Comparison of ENCODE assay signal across 19 mouse cellular contexts in the genomic region with DNA sequence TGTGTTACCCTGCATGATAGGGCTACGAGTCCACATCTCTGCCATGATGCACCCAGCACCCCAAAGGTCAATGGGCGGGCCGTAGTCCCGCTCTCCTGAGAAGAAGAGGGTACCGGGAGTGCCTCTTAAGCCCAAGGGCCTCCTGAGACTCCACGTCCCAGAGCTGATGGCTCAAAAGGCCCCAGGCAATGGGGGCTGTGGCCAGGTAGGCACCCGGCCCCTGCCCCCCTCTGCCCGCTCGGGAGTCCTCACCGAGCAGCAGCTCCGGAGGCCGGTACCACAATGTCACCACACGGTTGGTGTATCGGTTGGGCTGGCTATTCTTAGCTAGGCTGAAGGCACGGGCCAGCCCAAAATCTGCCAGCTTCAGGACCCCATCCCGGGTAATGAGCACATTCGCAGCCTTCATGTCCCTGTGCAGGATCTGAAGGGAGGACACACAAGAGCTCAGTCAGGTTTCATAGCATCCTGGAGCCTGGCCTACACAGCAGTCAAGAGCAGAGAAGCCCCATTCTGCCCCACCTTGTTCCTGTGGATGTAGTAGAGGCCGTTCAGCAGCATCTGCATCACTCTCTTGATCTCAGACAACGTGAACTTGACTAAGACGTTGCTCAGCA. TPM values are rescaled to one million over a fixed set of nuclear protein-coding genes. Genes with fewer than 3 reads are reported as not detected.
DNase-seq lines count a peak whose midpoint lies in the region; ATAC-seq and TF ChIP-seq lines count a peak whose summit lies in the region.
"Had no signal": no experiment of that assay in that cellular context is flagged by ENCODE, and none has a peak within 500 bp of the region (broad histone marks: within the 10 kb centered on the region; RNA-seq: fewer than 3 reads in every experiment).

No protein-coding gene starts in this region.

- no peak for ATAC-seq in liver, embryonic 13.5 days (ENCODE audit: low read depth)
- no peak for ATAC-seq in liver, embryonic 11.5 days (replicated peaks; ENCODE audit: low FRiP score)
- ATAC-seq in G1E (ENCODE audit: extremely low read depth, insufficient number of reproducible peaks, low FRiP score, poor library complexity, severe bottlenecking), result no peak
- ATAC-seq in embryonic facial prominence, embryonic 13.5 days (ENCODE audit: insufficient number of reproducible peaks, insufficient read depth, low FRiP score, low TSS enrichment, low read depth), result no peak
- ATAC-seq in forebrain, embryonic 13.5 days, result no peak
- ATAC-seq: forebrain, embryonic 16.5 days; hindbrain, embryonic 16.5 days; inflammation-experienced regulatory T-cells, adult 6 months had no signal

- TF ChIP-seq CTCF in E14TG2a.4 (conservative IDR thresholded peaks at IDR 0.05; ENCODE audit: low read length), result no peak
- TF ChIP-seq CTCF in G1E (IDR thresholded peaks at IDR 0.05; ENCODE audit: low read depth, low read length), result no peak

- 0 out of 2 replicates have a peak overlapping the region, but pooled peaks have one; percentile 12 for H3K4me2 ChIP-seq in liver, embryonic 13.5 days
- H3K4me2 ChIP-seq in liver, embryonic 11.5 days, result no peak overlapping the region
- no peak overlapping the region for H3K4me2 ChIP-seq in embryonic facial prominence, embryonic 13.5 days
- H3K4me2 ChIP-seq in forebrain, embryonic 13.5 days, result no peak overlapping the region
- H3K4me2 ChIP-seq: hindbrain, embryonic 12.5 days had no signal

- H3K27me3 ChIP-seq in liver, embryonic 13.5 days, result no peaks in the 10 kb centered on the region
- no peaks in the 10 kb centered on the region for H3K27me3 ChIP-seq in liver, embryonic 11.5 days (replicated peaks; ENCODE audit: control insufficient read depth, insufficient read depth, low read length)
- H3K27me3 ChIP-seq in E14TG2a.4 (ENCODE audit: insufficient read depth, low read length), result no peaks in the 10 kb centered on the region
- no peaks in the 10 kb centered on the region for H3K27me3 ChIP-seq in G1E (ENCODE audit: insufficient read depth, low read length)
- no peaks in the 10 kb centered on the region for H3K27me3 ChIP-seq in embryonic facial prominence, embryonic 13.5 days
- no peaks in the 10 kb centered on the region for H3K27me3 ChIP-seq in forebrain, embryonic 13.5 days
- H3K27me3 ChIP-seq: hindbrain, embryonic 12.5 days had no signal

- peaks cover 70% of the 10 kb centered on the region for H3K36me3 ChIP-seq in liver, embryonic 13.5 days
- peaks cover 52% of the 10 kb centered on the region for H3K36me3 ChIP-seq in liver, embryonic 11.5 days (ENCODE audit: control insufficient read depth, insufficient read depth, low read length)
- H3K36me3 ChIP-seq in E14TG2a.4 (ENCODE audit: insufficient read depth, low read length) (peaks cover 72% of the 10 kb centered on the region), G1E (replicated peaks) (peaks cover 69% of the 10 kb centered on the region)
- peaks cover 64% of the 10 kb centered on the region for H3K36me3 ChIP-seq in embryonic facial prominence, embryonic 13.5 days
- peaks cover 63% of the 10 kb centered on the region for H3K36me3 ChIP-seq in forebrain, embryonic 13.5 days (ENCODE audit: poor library complexity, severe bottlenecking)

- no peak overlapping the region; the same call in 1 of the 2 replicates for H3K9ac ChIP-seq in liver, embryonic 13.5 days
- H3K9ac ChIP-seq in liver, embryonic 11.5 days (ENCODE audit: low read depth, low read length), result no peak overlapping the region
- no peak overlapping the region for H3K9ac ChIP-seq in embryonic facial prominence, embryonic 13.5 days
- H3K9ac ChIP-seq in forebrain, embryonic 13.5 days, result no peak overlapping the region
- H3K9ac ChIP-seq: hindbrain, embryonic 12.5 days had no signal

- H3K4me1 ChIP-seq in liver, embryonic 13.5 days (replicated peaks), result peaks cover 47% of the 10 kb centered on the region
- H3K4me1 ChIP-seq in liver, embryonic 11.5 days (replicated peaks; ENCODE audit: control insufficient read depth, insufficient read depth, low read length), result peaks cover 23% of the 10 kb centered on the region
- H3K4me1 ChIP-seq in E14TG2a.4 (replicated peaks; ENCODE audit: low read depth, low read length) (peaks cover 80% of the 10 kb centered on the region), G1E (ENCODE audit: insufficient read depth, low read depth, low read length) (peaks cover 63% of the 10 kb centered on the region)
- H3K4me1 ChIP-seq in embryonic facial prominence, embryonic 13.5 days, result peaks cover 20% of the 10 kb centered on the region
- H3K4me1 ChIP-seq in forebrain, embryonic 13.5 days, result peaks cover 19% of the 10 kb centered on the region

- no peak overlapping the region for H3K4me3 ChIP-seq in liver, embryonic 13.5 days (replicated peaks)
- no peak overlapping the region for H3K4me3 ChIP-seq in liver, embryonic 11.5 days (ENCODE audit: low read depth, low read length)
- H3K4me3 ChIP-seq in E14TG2a.4 (replicated peaks; ENCODE audit: low read length) (peak overlapping the region; percentile 39), G1E (ENCODE audit: low read depth, low read length) (peak overlapping the region; percentile 54; the same call in 1 of the 2 replicates)
- no peak overlapping the region for H3K4me3 ChIP-seq in embryonic facial prominence, embryonic 13.5 days
- H3K4me3 ChIP-seq in forebrain, embryonic 13.5 days, result no peak overlapping the region
- H3K4me3 ChIP-seq: hindbrain, embryonic 12.5 days had no signal

- no peak overlapping the region for H3K27ac ChIP-seq in liver, embryonic 13.5 days
- H3K27ac ChIP-seq in liver, embryonic 11.5 days (ENCODE audit: low read depth, low read length), result no peak overlapping the region
- 0 out of 2 replicates have a peak overlapping the region, but pooled peaks have one; percentile 4 for H3K27ac ChIP-seq in embryonic facial prominence, embryonic 13.5 days
- H3K27ac ChIP-seq in forebrain, embryonic 13.5 days, result no peak overlapping the region
- H3K27ac ChIP-seq: hindbrain, embryonic 12.5 days had no signal

- WGBS in liver, embryonic 13.5 days (ENCODE audit: insufficient replicate concordance), result 85% methylated on average over 20 of the region's 20 CpGs
- 91% methylated on average over 20 of the region's 20 CpGs for WGBS in liver, embryonic 11.5 days
- WGBS in embryonic facial prominence, embryonic 13.5 days, result 92% methylated on average over 20 of the region's 20 CpGs
- WGBS in forebrain, embryonic 13.5 days, result 92% methylated on average over 20 of the region's 20 CpGs

- H3K9me3 ChIP-seq in liver, embryonic 13.5 days (replicated peaks), result no peaks in the 10 kb centered on the region
- H3K9me3 ChIP-seq in liver, embryonic 11.5 days (ENCODE audit: control insufficient read depth, low read length), result no peaks in the 10 kb centered on the region
- H3K9me3 ChIP-seq in E14TG2a.4 (ENCODE audit: low read length) (no peaks in the 10 kb centered on the region), G1E (replicated peaks) (no peaks in the 10 kb centered on the region)
- no peaks in the 10 kb centered on the region for H3K9me3 ChIP-seq in embryonic facial prominence, embryonic 13.5 days
- H3K9me3 ChIP-seq in forebrain, embryonic 13.5 days (replicated peaks), result no peaks in the 10 kb centered on the region
- H3K9me3 ChIP-seq: hindbrain, embryonic 12.5 days had no signal

- DNase-seq in liver, embryonic 13.5 days, result no peak
- DNase-seq in liver, embryonic 11.5 days (ENCODE audit: low spot score), result no peak
- no peak for DNase-seq in G1E (ENCODE audit: low spot score)
- no peak for DNase-seq in thymus, postnatal 10 days (ENCODE audit: low spot score in 2 of 2)
- DNase-seq: adrenal gland, postnatal 10 days; cerebellum, adult 18-20 months; cerebellum, adult 9-11 months; gastrocnemius, postnatal 25 days; heart, postnatal 10 days; heart, postnatal 4 days had no signal

RNA-seq across cellular contexts. Expression of gene Cdk9, which starts 3.2 kb away (rescaled TPM):
- 60.4 TPM in 2 replicates for polyA plus RNA-seq in liver, embryonic 13.5 days (2015; fragmentation: Nextera tagmentation; extraction: Ambion mirVana)
- 83.4 and 84.5 TPM in 2 replicates for polyA plus RNA-seq in liver, embryonic 11.5 days (2014; fragmentation: Nextera tagmentation; extraction: Ambion mirVana)
- total RNA-seq in G1E (2014; fragmentation: Nextera tagmentation) (68.7 and 71.2 TPM in 2 replicates), G1E (2017) (31.7 and 32.5 TPM in 2 replicates)
- 105 and 129 TPM in 2 replicates for polyA plus RNA-seq in G1E (2012)
- 102 and 114 TPM in 2 replicates for polyA plus RNA-seq in embryonic facial prominence, embryonic 13.5 days (2015; fragmentation: Nextera tagmentation; extraction: Ambion mirVana)
- 90.3 and 99.9 TPM in 2 replicates for polyA plus RNA-seq in forebrain, embryonic 13.5 days (2015; fragmentation: Nextera tagmentation; extraction: Ambion mirVana)

RNA-seq across cellular contexts. Expression of gene Fpgs, which starts 5.7 kb away (rescaled TPM):
- polyA plus RNA-seq in liver, embryonic 13.5 days (2015; fragmentation: Nextera tagmentation; extraction: Ambion mirVana), result 31.1 and 32.9 TPM in 2 replicates
- polyA plus RNA-seq in liver, embryonic 11.5 days (2014; fragmentation: Nextera tagmentation; extraction: Ambion mirVana), result 46.2 and 47.1 TPM in 2 replicates
- total RNA-seq in G1E (2014; fragmentation: Nextera tagmentation) (14.7 and 22.9 TPM in 2 replicates), G1E (2017) (12.8 and 13.6 TPM in 2 replicates)
- 81.4 and 145 TPM in 2 replicates for polyA plus RNA-seq in G1E (2012)
- polyA plus RNA-seq in embryonic facial prominence, embryonic 13.5 days (2015; fragmentation: Nextera tagmentation; extraction: Ambion mirVana), result 29.7 and 34.1 TPM in 2 replicates
- 14.2 and 15.7 TPM in 2 replicates for polyA plus RNA-seq in forebrain, embryonic 13.5 days (2015; fragmentation: Nextera tagmentation; extraction: Ambion mirVana)

RNA-seq across cellular contexts. Expression of gene Sh2d3c, which starts 11.2 kb away (rescaled TPM):
- 5.4 and 5.6 TPM in 2 replicates for polyA plus RNA-seq in liver, embryonic 13.5 days (2015; fragmentation: Nextera tagmentation; extraction: Ambion mirVana)
- 13.4 and 14.2 TPM in 2 replicates for polyA plus RNA-seq in liver, embryonic 11.5 days (2014; fragmentation: Nextera tagmentation; extraction: Ambion mirVana)
- total RNA-seq in G1E (2014; fragmentation: Nextera tagmentation) (not detected in 2 replicates), G1E (2017) (0.06 and 0.98 TPM in 2 replicates)
- 0.35 and 0.39 TPM in 2 replicates for polyA plus RNA-seq in G1E (2012)
- polyA plus RNA-seq in embryonic facial prominence, embryonic 13.5 days (2015; fragmentation: Nextera tagmentation; extraction: Ambion mirVana), result 19.4 and 21.8 TPM in 2 replicates
- 23.5 and 29.2 TPM in 2 replicates for polyA plus RNA-seq in forebrain, embryonic 13.5 days (2015; fragmentation: Nextera tagmentation; extraction: Ambion mirVana)

RNA-seq across cellular contexts. Expression of gene 6330409D20Rik, which starts 31.2 kb away (rescaled TPM):
- 0.15 TPM in 1 of 2 replicates, not detected in the other for polyA plus RNA-seq in liver, embryonic 13.5 days (2015; fragmentation: Nextera tagmentation; extraction: Ambion mirVana)
- polyA plus RNA-seq in liver, embryonic 11.5 days (2014; fragmentation: Nextera tagmentation; extraction: Ambion mirVana), result 0.22 TPM in 1 of 2 replicates, not detected in the other
- total RNA-seq in G1E (2014; fragmentation: Nextera tagmentation) (not detected in 2 replicates), G1E (2017) (0.17 TPM in 1 of 2 replicates, not detected in the other)
- polyA plus RNA-seq in G1E (2012), result not detected in 2 replicates
- polyA plus RNA-seq in embryonic facial prominence, embryonic 13.5 days (2015; fragmentation: Nextera tagmentation; extraction: Ambion mirVana), result 0.34 and 0.58 TPM in 2 replicates
- polyA plus RNA-seq in forebrain, embryonic 13.5 days (2015; fragmentation: Nextera tagmentation; extraction: Ambion mirVana), result 1.6 and 2.5 TPM in 2 replicates
- total RNA-seq: gastrocnemius, postnatal 25 days; granulocyte monocyte progenitor cell, adult 5-6 weeks; heart, postnatal 10 days; heart, postnatal 4 days; MEL had no signal

RNA-seq across cellular contexts. Expression of gene Tor2a, which starts 47.4 kb away (rescaled TPM):
- 30.1 TPM in 2 replicates for polyA plus RNA-seq in liver, embryonic 13.5 days (2015; fragmentation: Nextera tagmentation; extraction: Ambion mirVana)
- polyA plus RNA-seq in liver, embryonic 11.5 days (2014; fragmentation: Nextera tagmentation; extraction: Ambion mirVana), result 57.2 and 60.5 TPM in 2 replicates
- total RNA-seq in G1E (2014; fragmentation: Nextera tagmentation) (9.0 and 9.7 TPM in 2 replicates), G1E (2017) (14.0 and 17.7 TPM in 2 replicates)
- polyA plus RNA-seq in G1E (2012), result 28.2 and 30.1 TPM in 2 replicates
- polyA plus RNA-seq in embryonic facial prominence, embryonic 13.5 days (2015; fragmentation: Nextera tagmentation; extraction: Ambion mirVana), result 65.1 and 72.3 TPM in 2 replicates
- 55.8 and 62.2 TPM in 2 replicates for polyA plus RNA-seq in forebrain, embryonic 13.5 days (2015; fragmentation: Nextera tagmentation; extraction: Ambion mirVana)

Comparison
In these comparisons a context has a peak if more than half of its experiments do, and no peak if none do; other contexts are left out.
1. H3K4me3 ChIP-seq: peak in E14TG2a.4 (single experiment) and G1E (single experiment); none in liver, embryonic 13.5 days (single experiment), liver, embryonic 11.5 days (single experiment), embryonic facial prominence, embryonic 13.5 days (single experiment) and forebrain, embryonic 13.5 days (single experiment).